ENCODE assay signal across 10 mouse cellular contexts in genomic region chr10:118545966-118546365, GRCm38 (mm10).
A peak's percentile ranks its signal among the peaks of the same experiment; 100 is the strongest.
DNase-seq lines count a peak whose midpoint lies in the region; ATAC-seq and TF ChIP-seq lines count a peak whose summit lies in the region.
"Had no signal": no experiment of that assay in that cellular context is flagged by ENCODE, and none has a peak within 500 bp of the region (broad histone marks: within the 10 kb centered on the region; RNA-seq: fewer than 3 reads in every experiment).

No protein-coding gene starts in this region.

- no peak overlapping the region for H3K9ac ChIP-seq in hindbrain, postnatal 0 days (replicated peaks; ENCODE audit: low read length)
- H3K9ac ChIP-seq in hindbrain, embryonic 12.5 days = no peak overlapping the region
- H3K9ac ChIP-seq: forebrain, embryonic 15.5 days; liver, embryonic 15.5 days had no signal

- no peaks in the 10 kb centered on the region for H3K27me3 ChIP-seq in hindbrain, postnatal 0 days (ENCODE audit: insufficient read depth, low read length)
- H3K27me3 ChIP-seq in hindbrain, embryonic 12.5 days = no peaks in the 10 kb centered on the region
- H3K27me3 ChIP-seq: forebrain, embryonic 15.5 days; liver, embryonic 15.5 days had no signal

- TF ChIP-seq CTCF in hindbrain, postnatal 0 days (IDR thresholded peaks at IDR 0.05; ENCODE audit: low read depth) = peak; percentile 73
- TF ChIP-seq CTCF in cortical plate, adult 2 months (IDR thresholded peaks at IDR 0.05; ENCODE audit: extremely low read depth, insufficient read depth, low read length) = peak; percentile 44

- no peak for ATAC-seq in hindbrain, postnatal 0 days
- no peak for ATAC-seq in hindbrain, embryonic 12.5 days (ENCODE audit: low FRiP score)
- ATAC-seq: forebrain, embryonic 15.5 days had no signal

- 15% methylated on average over 1 of the region's 1 CpGs for WGBS in hindbrain, postnatal 0 days
- WGBS in hindbrain, embryonic 12.5 days = 10% methylated on average over 1 of the region's 1 CpGs

- H3K9me3 ChIP-seq in hindbrain, postnatal 0 days (ENCODE audit: low read length) = no peaks in the 10 kb centered on the region
- H3K9me3 ChIP-seq in hindbrain, embryonic 12.5 days (replicated peaks) = no peaks in the 10 kb centered on the region
- H3K9me3 ChIP-seq: forebrain, embryonic 15.5 days; liver, embryonic 15.5 days had no signal

- no peak overlapping the region for H3K4me2 ChIP-seq in hindbrain, postnatal 0 days (ENCODE audit: low read depth, low read length)
- no peak overlapping the region for H3K4me2 ChIP-seq in hindbrain, embryonic 12.5 days (replicated peaks)
- H3K4me2 ChIP-seq: forebrain, embryonic 15.5 days; liver, embryonic 15.5 days had no signal

- H3K4me3 ChIP-seq in hindbrain, postnatal 0 days (ENCODE audit: low read length) = no peak overlapping the region
- H3K4me3 ChIP-seq in hindbrain, embryonic 12.5 days = no peak overlapping the region
- H3K4me3 ChIP-seq in cortical plate, adult 2 months (ENCODE audit: insufficient read depth, low read length) = no peak overlapping the region
- H3K4me3 ChIP-seq: forebrain, embryonic 15.5 days; liver, embryonic 15.5 days had no signal

- H3K27ac ChIP-seq in hindbrain, postnatal 0 days = no peak overlapping the region
- H3K27ac ChIP-seq in hindbrain, embryonic 12.5 days = no peak overlapping the region
- H3K27ac ChIP-seq in cortical plate, adult 2 months (ENCODE audit: insufficient read depth, low read length) = no peak overlapping the region
- H3K27ac ChIP-seq: forebrain, embryonic 15.5 days; liver, embryonic 15.5 days had no signal

- peak; percentile 81 for DNase-seq in hindbrain, postnatal 0 days (ENCODE audit: low spot score)
- DNase-seq in thymus, postnatal 14 days = peak; percentile 25
- no peak for DNase-seq in thymus, postnatal 4 days
- peak; percentile 11 for DNase-seq in thymus, postnatal 25 days
- no peak for DNase-seq in testis, postnatal 14 days (ENCODE audit: low spot score)
- no peak for DNase-seq in kidney, postnatal 25 days

- no peak for TF ChIP-seq POLR2A in cortical plate, adult 2 months (IDR thresholded peaks at IDR 0.05; ENCODE audit: extremely low read depth, insufficient read depth, low read length)

- H3K4me1 ChIP-seq in hindbrain, postnatal 0 days (ENCODE audit: insufficient read depth, low read length) = no peaks in the 10 kb centered on the region
- no peaks in the 10 kb centered on the region for H3K4me1 ChIP-seq in hindbrain, embryonic 12.5 days
- no peaks in the 10 kb centered on the region for H3K4me1 ChIP-seq in cortical plate, adult 2 months (ENCODE audit: control insufficient read depth, insufficient read depth, low read length)
- H3K4me1 ChIP-seq: forebrain, embryonic 15.5 days; liver, embryonic 15.5 days had no signal

- no peaks in the 10 kb centered on the region for H3K36me3 ChIP-seq in hindbrain, postnatal 0 days (ENCODE audit: insufficient read depth, low read length)
- H3K36me3 ChIP-seq in hindbrain, embryonic 12.5 days = no peaks in the 10 kb centered on the region
- H3K36me3 ChIP-seq: forebrain, embryonic 15.5 days; liver, embryonic 15.5 days had no signal

Comparison
In these comparisons a context has a peak if more than half of its experiments do, and no peak if none do; other contexts are left out.
1. DNase-seq: peak in hindbrain, postnatal 0 days (single experiment), thymus, postnatal 14 days (single experiment) and thymus, postnatal 25 days (single experiment); none in thymus, postnatal 4 days (single experiment), testis, postnatal 14 days (single experiment) and kidney, postnatal 25 days (0 of 2).